24 mouse cellular contexts compared by ENCODE assay signal in genomic region chr7:142077138-142077537, GRCm38 (mm10). TPM values are rescaled to one million over a fixed set of nuclear protein-coding genes. Genes with fewer than 3 reads are reported as not detected.
DNase-seq lines count a peak whose midpoint lies in the region; ATAC-seq lines count a peak whose summit lies in the region.
"Had no signal": no experiment of that assay in that cellular context is flagged by ENCODE, and none has a peak within 500 bp of the region (broad histone marks: within the 10 kb centered on the region; RNA-seq: fewer than 3 reads in every experiment).

No protein-coding gene starts in this region.

- peaks cover 24% of the 10 kb centered on the region for H3K4me1 ChIP-seq in heart, embryonic 13.5 days
- peaks cover 15% of the 10 kb centered on the region for H3K4me1 ChIP-seq in heart, embryonic 10.5 days
- peaks cover 5% of the 10 kb centered on the region for H3K4me1 ChIP-seq in embryonic facial prominence, embryonic 10.5 days
- H3K4me1 ChIP-seq: forebrain, embryonic 15.5 days had no signal

- H3K9ac ChIP-seq in heart, embryonic 13.5 days: no peak overlapping the region
- H3K9ac ChIP-seq: forebrain, embryonic 15.5 days; limb, embryonic 13.5 days; liver, embryonic 13.5 days; lung, embryonic 15.5 days had no signal

- peak; percentile 57 for ATAC-seq in frontal cortex, adult (ENCODE audit: low TSS enrichment)
- no peak for ATAC-seq in heart, embryonic 13.5 days (ENCODE audit: extremely low read depth, insufficient number of reproducible peaks, low FRiP score, low TSS enrichment)
- ATAC-seq: CD4-positive, CD25-positive, alpha-beta regulatory T cell, adult 4 months; forebrain, embryonic 15.5 days; Patski had no signal

- DNase-seq in frontal cortex, adult 2 months (ENCODE audit: extremely low spot score in 1 of 2, low spot score in 1 of 2): no peak
- DNase-seq in heart, embryonic 10.5 days (ENCODE audit: low spot score): no peak
- DNase-seq in retina, postnatal 1 day: peak; percentile 27
- DNase-seq in retina, embryonic 14.5 days (ENCODE audit: low spot score): no peak
- no peak for DNase-seq in embryonic facial prominence, embryonic 10.5 days (ENCODE audit: low spot score)
- DNase-seq: adrenal gland, adult 8-10 months; gastrocnemius, postnatal 10 days; kidney, adult 18-20 months; liver, embryonic 13.5 days; right cerebral cortex, adult 18-20 months; spleen, adult 18-20 months; thymus, postnatal 25 days had no signal

- 36% methylated on average over 3 of the region's 3 CpGs for WGBS in heart, embryonic 13.5 days
- 55% methylated on average over 3 of the region's 3 CpGs for WGBS in heart, embryonic 10.5 days
- WGBS in embryonic facial prominence, embryonic 10.5 days: 83% methylated on average over 3 of the region's 3 CpGs

- no peak overlapping the region for H3K4me3 ChIP-seq in heart, embryonic 13.5 days
- no peak overlapping the region for H3K4me3 ChIP-seq in heart, embryonic 10.5 days
- H3K4me3 ChIP-seq in embryonic facial prominence, embryonic 10.5 days: no peak overlapping the region
- H3K4me3 ChIP-seq: forebrain, embryonic 15.5 days; hindbrain, embryonic 10.5 days; limb, embryonic 13.5 days; liver, embryonic 13.5 days; lung, embryonic 15.5 days; midbrain, embryonic 10.5 days had no signal

- H3K27me3 ChIP-seq in heart, embryonic 13.5 days (replicated peaks): peaks cover 40% of the 10 kb centered on the region
- peaks cover 65% of the 10 kb centered on the region for H3K27me3 ChIP-seq in heart, embryonic 10.5 days (ENCODE audit: insufficient read depth, poor library complexity, severe bottlenecking)
- peaks cover 56% of the 10 kb centered on the region for H3K27me3 ChIP-seq in embryonic facial prominence, embryonic 10.5 days (replicated peaks; ENCODE audit: low read depth, poor library complexity, severe bottlenecking)
- H3K27me3 ChIP-seq: forebrain, embryonic 15.5 days; Patski had no signal

- peak overlapping the region; percentile 25; the same call in 1 of the 2 replicates for H3K27ac ChIP-seq in heart, embryonic 13.5 days (replicated peaks)
- no peak overlapping the region for H3K27ac ChIP-seq in heart, embryonic 10.5 days
- no peak overlapping the region for H3K27ac ChIP-seq in embryonic facial prominence, embryonic 10.5 days (replicated peaks)
- H3K27ac ChIP-seq: forebrain, embryonic 15.5 days; hindbrain, embryonic 10.5 days; kidney, postnatal 0 days; limb, embryonic 13.5 days; liver, embryonic 13.5 days; lung, embryonic 15.5 days; macrophage; midbrain, embryonic 10.5 days had no signal

- H3K4me2 ChIP-seq in heart, embryonic 13.5 days: peak overlapping the region; percentile 3; the same call in 1 of the 2 replicates
- H3K4me2 ChIP-seq: forebrain, embryonic 15.5 days; limb, embryonic 13.5 days; liver, embryonic 13.5 days; lung, embryonic 15.5 days had no signal

- no peaks in the 10 kb centered on the region for H3K9me3 ChIP-seq in heart, embryonic 13.5 days
- no peaks in the 10 kb centered on the region for H3K9me3 ChIP-seq in heart, embryonic 10.5 days
- H3K9me3 ChIP-seq in embryonic facial prominence, embryonic 10.5 days: no peaks in the 10 kb centered on the region
- H3K9me3 ChIP-seq: forebrain, embryonic 15.5 days; hindbrain, embryonic 10.5 days; limb, embryonic 13.5 days; liver, embryonic 13.5 days; lung, embryonic 15.5 days; midbrain, embryonic 10.5 days had no signal

- peaks cover 38% of the 10 kb centered on the region for H3K36me3 ChIP-seq in heart, embryonic 13.5 days
- H3K36me3 ChIP-seq in heart, embryonic 10.5 days: peaks cover 14% of the 10 kb centered on the region
- peaks cover 4% of the 10 kb centered on the region; the same call in 1 of the 2 replicates for H3K36me3 ChIP-seq in embryonic facial prominence, embryonic 10.5 days (replicated peaks)
- H3K36me3 ChIP-seq: limb, embryonic 13.5 days; lung, embryonic 15.5 days had no signal

RNA-seq across cellular contexts. Expression of gene Mob2, which starts 16.3 kb away (rescaled TPM):
- polyA plus RNA-seq in frontal cortex, adult 2 months (2012; rRNA removed): 42.2 and 42.9 TPM in 2 replicates
- 42.8 and 48.4 TPM in 2 replicates for polyA plus RNA-seq in heart, embryonic 13.5 days (2015; fragmentation: Nextera tagmentation; extraction: Ambion mirVana)
- 52.4 and 54.9 TPM in 2 replicates for polyA plus RNA-seq in heart, embryonic 10.5 days (2016; fragmentation: Nextera tagmentation; extraction: Ambion mirVana)
- 67.4 and 68.0 TPM in 2 replicates for polyA plus RNA-seq in embryonic facial prominence, embryonic 10.5 days (2016; fragmentation: Nextera tagmentation; extraction: Ambion mirVana)

RNA-seq across cellular contexts. Expression of gene Dusp8, which starts 18.5 kb away (rescaled TPM):
- 110 and 114 TPM in 2 replicates for polyA plus RNA-seq in frontal cortex, adult 2 months (2012; rRNA removed)
- polyA plus RNA-seq in heart, embryonic 13.5 days (2015; fragmentation: Nextera tagmentation; extraction: Ambion mirVana): 11.4 and 13.6 TPM in 2 replicates
- 5.3 and 9.0 TPM in 2 replicates for polyA plus RNA-seq in heart, embryonic 10.5 days (2016; fragmentation: Nextera tagmentation; extraction: Ambion mirVana)
- 3.2 and 3.4 TPM in 2 replicates for polyA plus RNA-seq in embryonic facial prominence, embryonic 10.5 days (2016; fragmentation: Nextera tagmentation; extraction: Ambion mirVana)

RNA-seq across cellular contexts. Expression of gene Gm45618, which starts 43.4 kb away (rescaled TPM):
- polyA plus RNA-seq in frontal cortex, adult 2 months (2012; rRNA removed): not detected in 2 replicates
- polyA plus RNA-seq in heart, embryonic 13.5 days (2015; fragmentation: Nextera tagmentation; extraction: Ambion mirVana): not detected in 2 replicates
- polyA plus RNA-seq in heart, embryonic 10.5 days (2016; fragmentation: Nextera tagmentation; extraction: Ambion mirVana): not detected in 2 replicates
- not detected in 2 replicates for polyA plus RNA-seq in embryonic facial prominence, embryonic 10.5 days (2016; fragmentation: Nextera tagmentation; extraction: Ambion mirVana)
- polyA plus RNA-seq: CD4-positive, CD25-positive, alpha-beta regulatory T cell, adult 4 months; forebrain, embryonic 15.5 days; hindbrain, embryonic 10.5 days; kidney, postnatal 0 days; limb, embryonic 13.5 days; liver, embryonic 13.5 days; lung, embryonic 15.5 days; macrophage; midbrain, embryonic 10.5 days; Patski had no signal

RNA-seq across cellular contexts. Expression of gene Gm39115, which starts 58.7 kb away (rescaled TPM):
- polyA plus RNA-seq in frontal cortex, adult 2 months (2012; rRNA removed): not detected in 2 replicates
- polyA plus RNA-seq in heart, embryonic 13.5 days (2015; fragmentation: Nextera tagmentation; extraction: Ambion mirVana): not detected in 2 replicates
- polyA plus RNA-seq in heart, embryonic 10.5 days (2016; fragmentation: Nextera tagmentation; extraction: Ambion mirVana): not detected in 2 replicates
- polyA plus RNA-seq in embryonic facial prominence, embryonic 10.5 days (2016; fragmentation: Nextera tagmentation; extraction: Ambion mirVana): not detected in 2 replicates
- polyA plus RNA-seq: CD4-positive, CD25-positive, alpha-beta regulatory T cell, adult 4 months; embryonic facial prominence, embryonic 14.5 days; forebrain, embryonic 15.5 days; hindbrain, embryonic 10.5 days; kidney, postnatal 0 days; limb, embryonic 13.5 days; liver, embryonic 13.5 days; lung, embryonic 15.5 days; macrophage; midbrain, embryonic 10.5 days; Patski had no signal
